Mouse (Mus musculus) mature B cell (primary cell): ENCODE measurements at regions not wholly inside any gene's neighbourhood (a gene's known extent, or its start where the extent isn't known, plus 50 kb on each side); places are given as distances from the start of the nearest gene placed in this dataset.

Experiments used
- in situ Hi-C: fragments of 300-500 bp; cut with MboI; formaldehyde crosslinking; loops from 2 replicates; pipeline ENCODE4 v1.14.3; 2019

GRCm38 (mm10) chr3:9133991-9134390 is 475.9 kb downstream of the Zfp704 start:
- in situ Hi-C loops = no loop called here

GRCm38 (mm10) chr3:9132104-9132751 is 477.7 kb downstream of the Zfp704 start:
- in situ Hi-C loops = no loop called here

GRCm38 (mm10) chr3:9131366-9131765 is 478.5 kb downstream of the Zfp704 start:
- in situ Hi-C loops = no loop called here

DNA sequence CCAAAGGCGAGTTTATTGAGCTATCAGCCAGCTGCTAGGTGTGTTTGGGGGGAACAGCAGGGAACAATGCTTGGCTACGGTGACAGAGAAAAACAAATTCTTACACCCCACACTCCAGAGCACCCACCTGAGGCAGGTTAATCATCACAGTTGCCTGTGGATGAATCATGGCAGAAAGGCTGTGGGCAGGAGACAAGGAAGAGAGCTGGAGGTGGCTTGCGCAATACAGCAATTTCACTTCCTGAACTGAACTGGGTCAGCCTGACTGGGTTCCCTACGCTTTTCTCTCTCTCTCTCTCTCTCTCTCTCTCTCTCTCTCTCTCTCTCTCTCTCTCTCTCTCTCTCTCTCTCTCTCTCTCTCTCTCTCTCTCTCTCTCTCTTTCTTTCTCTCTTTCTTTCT is 481.5 kb downstream of the Zfp704 start:
- in situ Hi-C loops = no loop called here

- in situ Hi-C loops = no loop called here
These were observed 486.8 kb downstream of the Zfp704 start for GRCm38 (mm10) chr3:9123079-9123478.

DNA sequence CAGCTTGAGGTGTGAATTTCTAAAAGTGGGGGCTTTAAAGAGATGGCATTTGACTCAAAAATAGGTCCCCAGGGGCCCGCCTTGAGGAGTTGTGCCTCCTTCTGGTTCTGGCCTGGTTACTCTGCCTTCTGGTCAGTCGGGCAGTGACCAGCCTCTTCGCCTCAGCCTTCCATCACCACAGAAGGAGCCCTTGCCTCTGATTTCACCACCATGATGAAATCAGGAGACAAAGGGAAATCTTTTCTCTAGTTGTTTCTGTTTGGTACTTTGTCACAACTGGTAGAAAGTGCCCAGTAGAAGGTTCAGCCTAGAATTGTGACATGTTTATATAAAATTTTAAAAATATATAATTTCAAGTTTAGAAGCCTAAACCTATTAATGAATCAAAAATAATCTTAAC is 492.0 kb downstream of the Zfp704 start:
- in situ Hi-C loops = no loop called here

GRCm38 (mm10) chr3:9113410-9113809 is 496.5 kb downstream of the Zfp704 start:
- in situ Hi-C loops = no loop called here

DNA sequence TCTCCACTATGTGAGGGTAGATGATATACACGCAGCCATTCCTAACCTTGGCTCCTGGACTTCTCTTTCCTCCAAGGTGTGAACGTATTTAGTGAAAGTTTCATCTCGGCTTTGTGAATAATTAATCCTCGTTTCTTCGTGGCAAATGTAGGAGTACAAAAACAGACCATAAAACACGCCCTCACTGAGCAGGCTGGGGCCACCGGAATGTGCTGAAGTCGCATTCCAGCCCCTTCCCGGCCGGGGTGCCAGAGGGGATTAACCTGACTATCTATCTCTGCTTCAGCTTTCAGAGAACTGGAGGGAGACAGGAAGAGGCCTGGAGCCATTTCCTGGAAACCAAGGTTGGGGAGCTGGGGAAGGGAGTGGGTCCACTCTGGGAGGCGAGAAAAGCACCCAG is 499.1 kb downstream of the Zfp704 start:
- in situ Hi-C loops = no loop called here

- in situ Hi-C loops = no loop called here
These were observed 499.9 kb downstream of the Zfp704 start for GRCm38 (mm10) chr3:9109991-9110390.

GRCm38 (mm10) chr3:9109485-9109884 is 500.4 kb downstream of the Zfp704 start:
- in situ Hi-C loops = no loop called here

DNA sequence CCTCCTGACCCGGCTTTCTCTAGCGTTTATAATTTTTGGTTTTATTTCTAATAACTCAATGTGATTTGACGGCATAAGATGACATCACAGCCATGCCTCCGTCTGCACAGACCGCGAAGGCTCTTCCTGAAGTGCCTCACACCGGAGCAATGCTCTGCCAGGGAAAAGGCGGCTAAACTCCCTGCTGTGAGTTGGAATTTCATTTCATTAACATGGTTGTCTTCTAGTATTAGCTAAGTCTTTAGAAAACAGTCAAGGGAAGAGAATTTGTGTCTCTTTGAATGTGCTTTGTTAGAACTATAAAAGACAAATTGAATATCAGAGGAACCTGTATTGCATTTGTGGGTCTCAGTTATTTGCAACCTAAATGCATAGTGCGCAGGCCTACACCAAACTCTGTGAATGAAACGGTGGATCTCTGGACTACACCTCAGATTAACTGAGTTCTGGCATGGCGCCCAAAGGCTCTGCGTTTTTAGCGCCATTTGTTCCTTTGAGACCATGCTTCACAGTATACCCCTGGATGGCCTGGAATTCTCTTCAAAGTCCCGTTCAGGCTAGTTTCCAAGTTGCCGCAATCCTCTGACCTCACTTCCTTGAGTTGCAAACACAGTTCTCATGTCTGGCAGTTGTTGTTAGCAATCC is 502.0 kb downstream of the Zfp704 start:
- in situ Hi-C loops = no loop called here

GRCm38 (mm10) chr3:9105191-9105926 is 504.5 kb downstream of the Zfp704 start:
- in situ Hi-C loops = no loop called here

DNA sequence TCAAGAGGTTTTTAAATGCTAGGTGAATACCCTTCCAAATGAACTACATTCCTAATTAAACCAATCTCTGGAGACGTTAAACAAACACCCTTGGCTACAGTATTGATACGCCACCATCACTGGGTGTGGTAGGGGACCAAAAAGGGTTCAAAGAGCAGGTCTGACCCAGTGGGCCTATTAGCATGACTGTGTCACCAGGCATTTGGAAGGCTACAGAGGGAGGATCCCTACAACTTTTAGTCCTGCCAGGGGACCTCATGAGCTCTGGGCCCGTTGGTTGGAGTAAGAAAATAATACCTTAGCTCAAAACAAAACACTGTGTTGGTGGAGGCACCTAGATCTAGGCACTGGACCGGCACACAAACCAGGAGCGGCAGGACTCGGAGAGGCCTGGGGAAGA is 506.4 kb downstream of the Zfp704 start:
- in situ Hi-C loops = no loop called here

DNA sequence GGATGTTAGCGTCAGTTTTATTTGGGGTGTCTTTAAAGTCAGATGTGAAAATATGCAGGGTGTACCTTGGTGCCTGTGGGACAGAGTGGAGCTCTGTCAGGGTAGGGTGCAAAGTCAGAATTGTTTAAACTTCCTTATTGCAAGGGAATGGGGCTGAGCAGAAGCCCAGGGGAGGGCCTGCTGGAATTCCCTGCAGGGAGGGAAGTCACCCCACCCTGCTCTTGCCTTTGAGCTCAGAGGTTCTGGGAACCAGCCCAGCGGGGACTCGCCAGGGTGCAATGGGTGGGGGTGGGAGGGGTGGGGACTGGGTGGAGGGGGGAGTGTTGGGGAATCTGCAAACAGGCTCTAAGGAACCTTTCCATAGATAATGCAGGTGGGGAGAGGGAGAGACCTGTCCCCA is 508.6 kb downstream of the Zfp704 start:
- in situ Hi-C loops = no loop called here

GRCm38 (mm10) chr3:9100761-9101160 is 509.1 kb downstream of the Zfp704 start:
- in situ Hi-C loops = no loop called here

GRCm38 (mm10) chr3:9098441-9098840 is 511.4 kb downstream of the Zfp704 start:
- in situ Hi-C loops = loop anchor here (25.0 kb wide), 1 partner anchor 364 kb away; no protein-coding TSS in a partner anchor

DNA sequence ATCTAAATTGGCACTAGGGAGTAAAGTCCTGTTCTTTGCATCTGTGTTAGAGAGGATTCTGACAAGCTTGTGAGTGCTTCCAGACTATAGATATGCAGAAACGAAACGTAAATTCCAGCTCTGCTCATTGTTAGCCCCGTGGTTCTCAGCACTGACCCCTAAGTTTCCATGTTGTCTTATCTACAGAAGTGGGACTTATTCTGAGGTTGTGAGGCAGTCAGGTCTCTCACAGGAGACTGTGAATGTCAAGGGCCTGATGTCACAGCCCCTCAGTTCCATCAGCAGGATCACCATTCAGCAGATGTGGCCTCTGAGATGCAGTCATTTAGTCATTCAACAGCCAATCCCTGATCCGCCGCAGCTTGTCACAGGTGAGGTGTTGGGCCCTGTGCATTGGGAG is 525.8 kb downstream of the Zfp704 start:
- in situ Hi-C loops = loop anchor here (25.0 kb wide), 1 partner anchor 378 kb away; no protein-coding TSS in a partner anchor

DNA sequence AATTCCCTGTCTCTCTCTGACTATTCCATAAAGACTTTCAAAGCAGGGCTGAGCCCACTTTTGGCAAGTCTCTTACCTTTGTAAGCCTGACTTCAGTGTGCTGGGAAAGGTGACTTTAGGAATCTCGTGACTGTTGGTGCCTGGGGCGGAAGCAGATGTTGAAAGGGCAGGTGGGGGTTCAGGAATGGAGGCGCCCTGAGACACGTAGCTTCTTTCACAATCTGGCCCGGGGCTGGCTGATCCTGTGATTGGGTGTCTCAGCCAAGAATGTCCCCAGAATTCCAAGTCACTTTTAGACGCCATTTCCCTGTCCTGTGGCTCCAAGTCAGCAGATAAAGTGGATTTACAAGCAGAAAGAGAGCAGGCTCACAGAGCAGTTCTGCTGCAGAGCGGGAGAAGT is 527.8 kb downstream of the Zfp704 start:
- in situ Hi-C loops = loop anchor here (25.0 kb wide), 1 partner anchor 380 kb away; no protein-coding TSS in a partner anchor

DNA sequence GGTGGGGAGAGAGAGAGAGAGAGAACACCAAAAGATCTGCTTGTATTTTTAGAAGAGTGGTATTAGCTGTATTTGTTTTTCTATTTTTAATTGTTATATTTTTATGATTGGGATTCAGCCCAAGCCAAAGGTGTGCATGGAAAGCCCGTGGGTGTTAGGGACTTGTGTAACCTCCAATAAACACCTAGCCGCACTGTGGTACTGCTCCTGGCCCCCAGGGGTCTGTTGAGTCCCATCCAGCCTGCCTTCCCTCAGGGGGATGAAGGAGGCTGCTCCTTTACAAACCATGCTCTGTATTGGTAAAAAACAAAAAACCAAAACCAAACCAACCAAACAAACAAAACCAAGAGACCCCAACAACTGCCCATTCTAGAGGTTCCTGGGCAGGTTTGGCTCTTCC is 531.7 kb downstream of the Zfp704 start:
- in situ Hi-C loops = loop anchor here (25.0 kb wide), 1 partner anchor 384 kb away; no protein-coding TSS in a partner anchor

DNA sequence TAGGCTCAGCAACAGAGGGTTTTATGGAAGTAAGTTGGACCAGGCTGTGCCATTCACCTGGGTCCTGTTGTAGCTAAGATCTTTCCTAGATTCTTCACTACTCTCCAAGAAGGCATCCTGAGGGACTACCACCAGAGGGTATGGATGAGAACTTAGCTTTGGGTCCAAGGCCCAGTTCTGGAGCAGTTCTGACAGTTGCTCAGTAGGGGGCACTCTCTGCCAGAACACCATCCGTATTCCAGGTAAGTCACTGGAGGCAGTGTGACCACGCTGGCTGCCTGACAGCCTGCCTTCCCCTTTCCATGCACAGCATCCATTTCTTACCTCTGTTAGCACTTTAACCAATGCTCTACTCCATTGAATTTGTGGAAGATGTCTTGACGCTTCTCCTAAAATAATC is 533.2 kb downstream of the Zfp704 start:
- in situ Hi-C loops = loop anchor here (25.0 kb wide), 1 partner anchor 386 kb away; no protein-coding TSS in a partner anchor

DNA sequence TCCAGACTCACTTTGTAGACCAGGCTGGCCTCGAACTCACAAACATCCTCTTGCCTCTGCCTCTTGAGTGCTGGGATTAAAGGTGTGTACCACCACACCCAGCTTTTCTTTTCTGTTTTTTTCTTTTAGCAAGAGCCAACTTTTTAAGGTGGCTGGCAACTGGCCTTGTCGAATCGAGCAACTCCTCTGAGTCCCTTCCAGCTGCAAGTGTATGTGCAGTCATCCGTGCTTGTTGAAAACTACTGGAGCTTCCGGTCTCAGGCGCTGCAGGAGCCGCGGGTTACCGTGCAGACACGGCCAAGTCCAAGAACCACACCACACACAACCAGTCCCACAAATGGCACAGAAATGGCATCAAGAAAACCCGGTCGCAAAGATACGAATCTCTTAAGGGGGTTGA is 537.4 kb downstream of the Zfp704 start:
- in situ Hi-C loops = loop anchor here (25.0 kb wide), 1 partner anchor 485 kb away; no protein-coding TSS in a partner anchor

GRCm38 (mm10) chr3:9067048-9067447 is 542.8 kb downstream of the Zfp704 start:
- in situ Hi-C loops = loop anchor here (10.0 to 25.0 kb wide), 2 partner anchors 102 to 480 kb away; no protein-coding TSS in a partner anchor
